Mouse (Mus musculus) lung, embryonic 14.5 days (tissue): Measurements from ENCODE around the gene Amotl2. TPM values are rescaled to one million over a fixed set of nuclear protein-coding genes. Genes with fewer than 3 reads are reported as not detected.

Experiments
- ATAC-seq: fragments of 200-750 bp; cut with Nextera tagmentation; 2 replicates; pipeline ENCODE4 v1.8.0; 2017; ENCODE audit warnings: mild to moderate bottlenecking, moderate TSS enrichment, moderate library complexity; ENCODE audit not compliant: insufficient read depth
- DNase-seq: peaks from one replicate; pipeline ENCODE4 v3.0.0-alpha.2; 2015
- H3K27ac ChIP-seq: fragments of 300-500 bp; sonication (generic); 2 replicates; pipeline ENCODE4 v1.5.1; 2014; ENCODE audit warnings: low read depth, mild to moderate bottlenecking, moderate library complexity
- H3K27me3 ChIP-seq: fragments of 300-500 bp; sonication (generic); 2 replicates; pipeline ENCODE4 v1.6.1; 2014; ENCODE audit warnings: low read length, control low read depth; ENCODE audit not compliant: insufficient read depth
- H3K36me3 ChIP-seq: fragments of 300-500 bp; sonication (generic); 2 replicates; pipeline ENCODE4 v1.6.1; 2014; ENCODE audit warnings: control low read depth; ENCODE audit not compliant: insufficient read depth
- H3K4me1 ChIP-seq: fragments of 300-500 bp; sonication (generic); 2 replicates; pipeline ENCODE4 v1.6.1; 2014; ENCODE audit warnings: antibody characterized with exemption, control low read depth; ENCODE audit not compliant: insufficient read depth
- H3K4me2 ChIP-seq: fragments of 300-500 bp; sonication (generic); 2 replicates; pipeline ENCODE4 v1.6.1; 2014; ENCODE audit warnings: mild to moderate bottlenecking
- H3K4me3 ChIP-seq: fragments of 300-500 bp; sonication (generic); 2 replicates; pipeline ENCODE4 v1.5.1; 2014; ENCODE audit warnings: low read depth, low read length
- H3K9ac ChIP-seq: fragments of 300-500 bp; sonication (generic); 2 replicates; pipeline ENCODE4 v1.6.1; 2014
- H3K9me3 ChIP-seq: fragments of 300-500 bp; sonication (generic); 2 replicates; pipeline ENCODE4 v1.6.1; 2016; ENCODE audit warnings: low read depth, low read length, control low read depth
- CTCF ChIP-seq: IDR thresholded peaks from 2 replicates; pipeline ENCODE4 v1.5.1; 2016; ENCODE audit warnings: antibody characterized with exemption, low read depth
- WGBS: fragments of 180-500 bp; shearing (Covaris S2); extraction: QIAGEN DNeasy Blood & Tissue Kit; methylation state at CpG from one replicate; pipeline ENCODE4 v1.1.7; 2014; 5-methylcytosine and 5-hydroxymethylcytosine counted together
- polyA plus RNA-seq: library from polyadenylated mRNA; unstranded; fragments of >200 nt; fragmentation: Nextera tagmentation; extraction: Ambion mirVana; gene quantifications from 2 replicates; pipeline ENCODE4 v1.2.1, GENCODE M21; 2014

Gene Amotl2
- polyA plus RNA-seq, 1 experiment from 2014 or later = 49.4 TPM

- no peaks in the 10 kb centered on the region for H3K27me3 ChIP-seq
- WGBS = 46% methylated on average over 11 of the region's 11 CpGs
- no peaks in the 10 kb centered on the region for H3K36me3 ChIP-seq
- H3K9me3 ChIP-seq = no peaks in the 10 kb centered on the region
- H3K9ac ChIP-seq = no peak overlapping the region
- H3K27ac ChIP-seq = no peak overlapping the region
- H3K4me3 ChIP-seq = no peak overlapping the region
- TF ChIP-seq CTCF = no peak
- no peaks in the 10 kb centered on the region for H3K4me1 ChIP-seq
- DNase-seq (no peak), ATAC-seq (no peak)
- no peak overlapping the region for H3K4me2 ChIP-seq
Observed at GRCm38 (mm10) chr9:102749216-102749615, 32.7 kb downstream of the Amotl2 start.

- Histone ChIP-seq H3K4me3 (no peak overlapping the region), H3K4me1 (peaks cover 11% of the 10 kb centered on the region), H3K9me3 (no peaks in the 10 kb centered on the region), H3K27ac (no peak overlapping the region), H3K27me3 (no peaks in the 10 kb centered on the region), H3K4me2 (no peak overlapping the region), H3K9ac (no peak overlapping the region), H3K36me3 (no peaks in the 10 kb centered on the region)
- 77% methylated on average over 5 of the region's 5 CpGs for WGBS
- DNase-seq (no peak), ATAC-seq (no peak)
- TF ChIP-seq CTCF = no peak
Observed at GRCm38 (mm10) chr9:102751632-102752303, 35.3 kb downstream of the Amotl2 start.

- DNase-seq (no peak), ATAC-seq (no peak)
- no peaks in the 10 kb centered on the region for H3K9me3 ChIP-seq
- H3K9ac ChIP-seq = no peak overlapping the region
- no peak overlapping the region for H3K4me3 ChIP-seq
- peak overlapping the region; percentile 59; the same call in 1 of the 2 replicates for H3K27ac ChIP-seq
- no peaks in the 10 kb centered on the region for H3K27me3 ChIP-seq
- H3K36me3 ChIP-seq = no peaks in the 10 kb centered on the region
- H3K4me2 ChIP-seq = no peak overlapping the region
- no peak for TF ChIP-seq CTCF
- H3K4me1 ChIP-seq = peaks cover 11% of the 10 kb centered on the region
Observed at GRCm38 (mm10) chr9:102753299-102753698, 36.8 kb downstream of the Amotl2 start.

- no peak for DNase-seq
- Histone ChIP-seq H3K9me3 (no peaks in the 10 kb centered on the region), H3K4me1 (peaks cover 19% of the 10 kb centered on the region), H3K36me3 (no peaks in the 10 kb centered on the region), H3K9ac (no peak overlapping the region), H3K4me2 (no peak overlapping the region), H3K27ac (peak overlapping the region; percentile 65; the same call in 1 of the 2 replicates), H3K27me3 (no peaks in the 10 kb centered on the region), H3K4me3 (no peak overlapping the region)
- no peak for ATAC-seq
- TF ChIP-seq CTCF = no peak
- WGBS = 56% methylated on average over 4 of the region's 4 CpGs
Observed at GRCm38 (mm10) chr9:102755161-102755560, 38.7 kb downstream of the Amotl2 start.

GRCm38 (mm10) chr9:102755591-102756270, 39.3 kb downstream of the Amotl2 start:
- H3K36me3 ChIP-seq = no peaks in the 10 kb centered on the region
- no peak overlapping the region for H3K9ac ChIP-seq
- peak overlapping the region; percentile 65; the same call in 1 of the 2 replicates for H3K27ac ChIP-seq
- ATAC-seq = no peak
- DNase-seq = no peak
- WGBS = 68% methylated on average over 9 of the region's 9 CpGs
- no peaks in the 10 kb centered on the region for H3K9me3 ChIP-seq
- no peak overlapping the region for H3K4me3 ChIP-seq
- no peak overlapping the region for H3K4me2 ChIP-seq
- no peak for TF ChIP-seq CTCF
- H3K27me3 ChIP-seq = no peaks in the 10 kb centered on the region
- peaks cover 19% of the 10 kb centered on the region for H3K4me1 ChIP-seq

- no peak overlapping the region for H3K4me3 ChIP-seq
- 56% methylated on average over 14 of the region's 14 CpGs for WGBS
- ATAC-seq (no peak), DNase-seq (no peak)
- H3K4me1 ChIP-seq = peaks cover 19% of the 10 kb centered on the region
- no peaks in the 10 kb centered on the region for H3K9me3 ChIP-seq
- no peak for TF ChIP-seq CTCF
- H3K9ac ChIP-seq = no peak overlapping the region
- H3K36me3 ChIP-seq = no peaks in the 10 kb centered on the region
- no peak overlapping the region for H3K4me2 ChIP-seq
- H3K27me3 ChIP-seq = no peaks in the 10 kb centered on the region
- no peak overlapping the region for H3K27ac ChIP-seq
Observed at GRCm38 (mm10) chr9:102756352-102756751, 39.9 kb downstream of the Amotl2 start.

GRCm38 (mm10) chr9:102758851-102759250, 42.4 kb downstream of the Amotl2 start:
- H3K27ac ChIP-seq = peak overlapping the region; percentile 89
- H3K4me1 ChIP-seq = peaks cover 31% of the 10 kb centered on the region
- DNase-seq (peak; percentile 67), ATAC-seq (0 out of 2 replicates have a peak, but pooled peaks have one; percentile 13)
- no peak for TF ChIP-seq CTCF
- no peak overlapping the region for H3K9ac ChIP-seq
- H3K4me2 ChIP-seq = no peak overlapping the region
- WGBS = 24% methylated on average over 1 of the region's 1 CpGs
- H3K4me3 ChIP-seq = no peak overlapping the region
- H3K36me3 ChIP-seq = no peaks in the 10 kb centered on the region
- H3K9me3 ChIP-seq = no peaks in the 10 kb centered on the region
- H3K27me3 ChIP-seq = no peaks in the 10 kb centered on the region
